Mouse (Mus musculus) stomach, embryonic 14.5 days (tissue): ENCODE measurements around the gene Poll. TPM values are rescaled to one million over a fixed set of nuclear protein-coding genes. Genes with fewer than 3 reads are reported as not detected.

Experiments
- ATAC-seq: fragments of 200-750 bp; cut with Nextera tagmentation; 2 replicates; pipeline ENCODE4 v1.8.0; 2017; ENCODE audit warnings: low read depth, moderate TSS enrichment; ENCODE audit not compliant: insufficient number of reproducible peaks, insufficient read depth, low FRiP score
- H3K27ac ChIP-seq: fragments of 300-500 bp; sonication (generic); 2 replicates; pipeline ENCODE4 v1.5.1; 2014; ENCODE audit warnings: mild to moderate bottlenecking, low read length, moderate library complexity, mixed read lengths
- H3K27me3 ChIP-seq: fragments of 300-500 bp; sonication (generic); 2 replicates; pipeline ENCODE4 v1.6.1; 2014; ENCODE audit warnings: low read length, control low read depth, mixed read lengths; ENCODE audit not compliant: control insufficient read depth, insufficient read depth
- H3K36me3 ChIP-seq: fragments of 300-500 bp; sonication (generic); 2 replicates; pipeline ENCODE4 v1.6.1; 2014; ENCODE audit warnings: mild to moderate bottlenecking, control low read depth, low read length, moderate library complexity, mixed read lengths; ENCODE audit not compliant: control insufficient read depth, insufficient read depth
- H3K4me1 ChIP-seq: fragments of 300-500 bp; sonication (generic); 2 replicates; pipeline ENCODE4 v1.6.1; 2014; ENCODE audit warnings: low read length, control low read depth, mixed read lengths; ENCODE audit not compliant: control insufficient read depth, insufficient read depth
- H3K4me2 ChIP-seq: fragments of 300-500 bp; sonication (generic); replicated peaks from 2 replicates; pipeline ENCODE4 v1.6.1; 2014; ENCODE audit warnings: low read depth, low read length, control low read depth
- H3K4me3 ChIP-seq: fragments of 300-500 bp; sonication (generic); 2 replicates; pipeline ENCODE4 v1.5.1; 2014; ENCODE audit warnings: low read depth, low read length, control low read depth
- H3K9ac ChIP-seq: fragments of 300-500 bp; sonication (generic); replicated peaks from 2 replicates; pipeline ENCODE4 v1.6.1; 2014; ENCODE audit warnings: low read depth, mild to moderate bottlenecking, control low read depth, low read length, moderate library complexity, mixed read lengths
- H3K9me3 ChIP-seq: fragments of 300-500 bp; sonication (generic); 2 replicates; pipeline ENCODE4 v1.6.1; 2016; ENCODE audit warnings: low read depth, low read length, control low read depth; ENCODE audit not compliant: control insufficient read depth
- WGBS: fragments of 180-500 bp; shearing (Covaris S2); extraction: QIAGEN DNeasy Blood & Tissue Kit; methylation state at CpG from one replicate; pipeline ENCODE4 v1.1.7; 2014; 5-methylcytosine and 5-hydroxymethylcytosine counted together
- polyA plus RNA-seq: library from polyadenylated mRNA; unstranded; fragments of >200 nt; fragmentation: Nextera tagmentation; extraction: Ambion mirVana; gene quantifications from 2 replicates; pipeline ENCODE4 v1.2.1, GENCODE M21; 2014

Poll gene
- polyA plus RNA-seq, 1 experiment from 2014 or later: 12.5 TPM

DNA sequence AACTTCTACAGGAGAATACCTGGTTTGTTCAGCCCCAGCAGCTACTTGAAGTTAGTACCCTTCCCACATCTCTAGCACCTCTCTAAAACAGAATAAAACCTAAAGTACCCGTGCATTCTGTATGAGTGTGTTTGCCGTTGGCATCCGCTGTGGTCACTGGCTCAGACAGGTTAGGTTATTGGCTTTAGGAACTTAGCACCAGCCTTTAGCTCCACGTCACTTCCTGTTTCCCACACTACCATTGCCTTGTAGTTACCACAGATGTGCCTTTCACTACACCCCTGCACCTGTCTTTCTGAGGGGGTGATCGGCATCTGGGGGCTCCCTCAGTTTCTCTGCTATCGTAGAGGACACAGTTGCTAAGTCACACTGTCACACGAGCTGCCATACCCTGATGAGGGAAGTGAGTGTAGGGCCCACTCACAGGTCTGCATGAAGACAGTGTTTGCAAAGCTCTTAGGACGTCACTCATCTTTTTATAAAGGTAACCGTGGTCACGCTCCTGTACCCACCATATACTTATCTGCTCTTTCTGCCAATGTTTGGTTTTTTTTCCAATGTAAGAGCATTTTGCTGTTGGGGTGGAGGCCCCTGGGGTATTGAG, 32.3 kb downstream of the Poll start:
- H3K9me3 ChIP-seq: no peaks in the 10 kb centered on the region

DNA sequence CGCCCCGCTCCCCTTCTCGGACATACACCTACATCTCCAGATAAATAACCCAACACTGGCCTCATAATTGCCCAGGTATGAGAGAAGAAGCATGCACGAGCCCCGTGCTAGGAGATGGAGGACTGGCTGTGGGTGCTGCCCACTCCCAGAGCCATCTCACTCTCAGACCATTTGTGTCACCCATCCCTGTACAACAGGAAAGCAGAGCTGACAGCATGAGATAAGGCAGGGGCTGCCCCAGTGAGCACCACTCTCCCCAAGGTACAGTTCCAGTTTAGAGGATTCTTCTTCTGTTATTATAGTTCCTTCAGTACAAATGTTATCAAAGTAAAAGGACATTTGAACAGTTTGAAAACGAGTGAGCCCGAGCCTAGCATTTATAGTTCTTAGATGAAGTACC, 32.9 kb downstream of the Poll start:
- Histone ChIP-seq H3K9me3 (no peaks in the 10 kb centered on the region), H3K4me1 (no peaks in the 10 kb centered on the region), H3K36me3 (peaks cover 26% of the 10 kb centered on the region), H3K27me3 (no peaks in the 10 kb centered on the region), H3K9ac (no peak overlapping the region), H3K4me2 (no peak overlapping the region), H3K4me3 (no peak overlapping the region), H3K27ac (no peak overlapping the region)
- WGBS: 88% methylated on average over 7 of the region's 7 CpGs
- no peak for ATAC-seq

More for the DNA sequence above, 32.3 kb downstream of the Poll start:
- Histone ChIP-seq H3K27ac (no peak overlapping the region), H3K9ac (no peak overlapping the region), H3K4me1 (no peaks in the 10 kb centered on the region), H3K27me3 (no peaks in the 10 kb centered on the region), H3K36me3 (peaks cover 26% of the 10 kb centered on the region), H3K4me3 (no peak overlapping the region), H3K4me2 (no peak overlapping the region)
- no peak for ATAC-seq
- 88% methylated on average over 10 of the region's 10 CpGs for WGBS

DNA sequence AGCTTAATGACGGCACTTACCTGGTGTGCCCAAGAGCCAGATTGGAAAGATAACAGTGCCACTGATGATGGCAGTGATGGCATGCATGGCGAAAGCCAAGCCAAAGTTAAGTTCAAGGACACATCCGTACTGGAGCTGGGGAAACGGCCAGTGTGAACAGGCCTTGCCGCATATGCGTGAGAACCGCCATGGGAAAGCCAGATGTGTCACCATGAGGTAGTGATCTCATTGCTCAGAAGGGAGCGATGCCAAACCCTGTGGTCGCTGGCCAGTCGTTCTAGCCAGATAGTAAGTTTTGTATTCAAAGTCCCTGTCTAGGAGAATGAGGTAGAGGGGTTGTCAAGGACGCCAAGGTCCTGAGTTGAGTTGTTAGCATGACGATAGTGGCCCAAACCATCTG, 44.1 kb downstream of the Poll start:
- H3K27ac ChIP-seq: no peak overlapping the region
- H3K36me3 ChIP-seq: peaks cover 30% of the 10 kb centered on the region
- H3K4me2 ChIP-seq: no peak overlapping the region
- WGBS: 94% methylated on average over 12 of the region's 12 CpGs
- no peak for ATAC-seq
- no peaks in the 10 kb centered on the region for H3K27me3 ChIP-seq
- H3K4me3 ChIP-seq: no peak overlapping the region
- no peaks in the 10 kb centered on the region for H3K4me1 ChIP-seq
- no peak overlapping the region for H3K9ac ChIP-seq
- H3K9me3 ChIP-seq: no peaks in the 10 kb centered on the region

DNA sequence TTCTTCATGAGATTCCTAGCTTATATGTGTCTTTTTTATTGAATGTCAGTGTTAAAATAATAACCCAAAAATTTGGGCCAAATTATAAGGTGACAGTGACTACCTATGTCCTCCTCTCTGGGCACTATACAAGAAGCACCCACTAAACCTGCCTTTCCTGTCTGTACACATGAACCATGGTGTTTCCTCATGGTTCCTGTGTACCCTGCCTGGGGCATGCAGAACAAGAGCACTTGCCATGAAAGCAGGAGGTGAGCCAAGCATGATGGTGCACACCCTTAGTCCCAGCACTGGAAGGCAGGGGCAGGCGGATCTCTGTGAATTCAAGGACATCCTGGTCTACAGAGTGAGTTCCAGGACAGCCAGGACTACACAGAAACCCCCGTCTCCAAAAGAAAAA, 45.0 kb downstream of the Poll start:
- H3K9ac ChIP-seq: no peak overlapping the region
- no peak overlapping the region for H3K27ac ChIP-seq
- H3K27me3 ChIP-seq: no peaks in the 10 kb centered on the region
- H3K4me3 ChIP-seq: no peak overlapping the region
- H3K9me3 ChIP-seq: no peaks in the 10 kb centered on the region
- WGBS: 79% methylated on average over 2 of the region's 2 CpGs
- peaks cover 27% of the 10 kb centered on the region for H3K36me3 ChIP-seq
- H3K4me1 ChIP-seq: no peaks in the 10 kb centered on the region
- ATAC-seq: no peak
- no peak overlapping the region for H3K4me2 ChIP-seq

DNA sequence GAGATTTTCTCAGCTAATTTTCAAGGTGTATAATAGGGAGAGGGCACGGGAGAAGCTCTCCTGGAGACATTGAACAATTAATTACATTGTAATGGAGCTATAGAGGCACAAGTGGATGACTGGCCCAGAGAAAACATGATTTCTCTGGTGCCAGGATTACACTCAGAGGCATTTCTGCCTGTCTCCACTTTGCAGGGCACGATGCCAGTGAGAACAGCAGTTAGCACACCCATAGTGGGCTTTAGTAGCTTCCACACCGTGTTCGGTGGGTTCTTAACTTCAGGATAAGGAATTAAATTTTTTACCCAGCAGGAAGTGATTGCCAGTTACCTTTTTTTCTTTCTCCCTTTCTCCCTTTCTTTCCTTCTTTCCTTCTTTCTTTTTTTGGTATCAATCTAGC, 48.9 kb downstream of the Poll start:
- no peak overlapping the region for H3K4me2 ChIP-seq
- no peak overlapping the region for H3K4me3 ChIP-seq
- no peak for ATAC-seq
- no peaks in the 10 kb centered on the region for H3K27me3 ChIP-seq
- H3K36me3 ChIP-seq: peaks cover 23% of the 10 kb centered on the region
- H3K4me1 ChIP-seq: no peaks in the 10 kb centered on the region
- 77% methylated on average over 4 of the region's 4 CpGs for WGBS
- H3K27ac ChIP-seq: no peak overlapping the region
- no peaks in the 10 kb centered on the region for H3K9me3 ChIP-seq
- H3K9ac ChIP-seq: no peak overlapping the region

DNA sequence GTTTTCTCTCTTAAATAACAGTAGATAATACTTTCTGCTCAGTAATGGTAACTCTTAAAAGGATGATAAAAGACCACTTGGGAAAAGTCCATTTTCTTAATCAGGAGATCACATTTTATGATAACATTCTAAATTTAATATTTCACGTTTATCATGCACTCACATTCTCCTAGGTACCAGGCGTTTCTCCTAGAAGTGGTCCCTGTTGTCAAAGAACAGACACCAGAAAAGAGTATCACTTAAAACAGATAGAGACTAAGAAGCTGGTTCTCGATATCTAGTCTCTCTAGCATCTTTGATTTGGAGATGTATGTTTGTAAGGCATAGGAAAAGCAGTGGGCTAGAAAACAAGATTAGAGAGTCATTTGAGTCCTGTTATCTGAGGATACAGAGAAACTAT, 49.7 kb downstream of the Poll start:
- H3K9ac ChIP-seq: no peak overlapping the region
- ATAC-seq: no peak

DNA sequence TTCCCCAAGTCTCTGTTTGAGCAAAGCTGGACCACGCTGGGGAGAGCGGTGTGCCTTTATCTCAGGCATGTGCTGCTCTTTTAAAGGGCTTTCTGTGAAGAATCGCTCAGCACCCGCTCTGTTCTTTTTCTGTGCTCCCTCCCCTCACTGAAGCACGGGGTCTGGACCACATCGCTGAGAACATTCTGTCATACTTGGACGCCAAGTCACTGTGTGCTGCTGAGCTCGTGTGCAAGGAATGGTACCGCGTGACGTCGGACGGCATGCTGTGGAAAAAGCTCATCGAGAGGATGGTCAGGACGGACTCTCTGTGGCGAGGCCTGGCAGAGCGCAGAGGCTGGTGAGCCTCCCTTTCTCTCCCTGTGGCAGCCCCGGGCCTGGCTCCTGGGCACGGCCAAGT, 52.8 kb downstream of the Poll start:
- 79% methylated on average over 19 of the region's 19 CpGs for WGBS
- no peaks in the 10 kb centered on the region for H3K4me1 ChIP-seq
- H3K4me2 ChIP-seq: no peak overlapping the region
- H3K4me3 ChIP-seq: no peak overlapping the region
- no peak overlapping the region for H3K9ac ChIP-seq
- no peak for ATAC-seq
- no peaks in the 10 kb centered on the region for H3K9me3 ChIP-seq
- no peaks in the 10 kb centered on the region; the same call in 1 of the 2 replicates for H3K36me3 ChIP-seq
- H3K27ac ChIP-seq: no peak overlapping the region
- H3K27me3 ChIP-seq: no peaks in the 10 kb centered on the region

More for the DNA sequence above, 49.7 kb downstream of the Poll start:
- H3K4me2 ChIP-seq: no peak overlapping the region
- 81% methylated on average over 3 of the region's 3 CpGs for WGBS
- no peaks in the 10 kb centered on the region for H3K27me3 ChIP-seq
- no peaks in the 10 kb centered on the region for H3K4me1 ChIP-seq
- no peak overlapping the region for H3K27ac ChIP-seq
- peaks cover 17% of the 10 kb centered on the region for H3K36me3 ChIP-seq
- no peak overlapping the region for H3K4me3 ChIP-seq
- no peaks in the 10 kb centered on the region for H3K9me3 ChIP-seq

DNA sequence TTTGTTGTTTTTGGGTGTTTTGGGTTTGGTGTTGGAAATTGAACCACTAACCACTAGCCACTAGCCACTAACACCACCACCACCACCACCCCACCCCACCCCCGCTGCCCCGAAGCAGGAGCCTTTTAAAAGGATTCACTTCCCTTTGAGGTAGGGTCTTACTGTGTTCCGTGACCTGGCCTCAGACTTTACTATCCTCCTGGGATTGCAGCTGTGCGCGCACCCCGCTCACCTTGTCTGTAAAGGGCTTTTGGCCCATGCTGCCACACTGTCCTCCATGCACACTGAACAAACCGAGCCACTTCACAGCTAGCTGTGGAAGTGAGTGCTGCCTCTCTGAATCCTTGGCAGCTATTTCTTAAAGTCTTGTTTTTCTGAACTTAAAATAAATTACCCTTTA, 54.9 kb downstream of the Poll start:
- H3K4me3 ChIP-seq: no peak overlapping the region
- no peak for ATAC-seq
- no peaks in the 10 kb centered on the region for H3K27me3 ChIP-seq
- no peaks in the 10 kb centered on the region; the same call in 1 of the 2 replicates for H3K36me3 ChIP-seq
- H3K4me1 ChIP-seq: no peaks in the 10 kb centered on the region
- no peaks in the 10 kb centered on the region for H3K9me3 ChIP-seq
- no peak overlapping the region for H3K27ac ChIP-seq
- H3K4me2 ChIP-seq: no peak overlapping the region
- H3K9ac ChIP-seq: no peak overlapping the region
- WGBS: 90% methylated on average over 7 of the region's 7 CpGs
